Comparison of ENCODE assay signal across 9 mouse cellular contexts in the genomic region with DNA sequence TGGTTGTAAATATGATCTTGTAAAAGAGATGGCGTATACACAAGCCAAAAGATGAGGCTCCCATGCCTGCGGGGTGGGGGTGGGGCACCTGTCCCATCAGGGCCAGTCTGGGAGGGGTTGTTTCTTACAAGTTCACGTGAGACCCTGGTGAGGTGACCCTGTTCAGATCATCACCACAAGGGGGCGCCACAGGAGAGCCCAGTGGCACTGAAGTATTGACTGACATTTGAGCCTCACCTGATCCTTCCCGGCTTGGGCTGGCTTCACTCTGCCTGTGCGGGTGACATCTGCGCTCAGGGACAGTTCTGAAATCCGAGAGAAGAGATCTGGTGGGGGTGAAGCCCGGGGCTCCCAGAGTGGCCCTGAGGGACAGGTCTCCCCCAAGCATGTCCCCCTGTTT. TPM values are rescaled to one million over a fixed set of nuclear protein-coding genes. Genes with fewer than 3 reads are reported as not detected.
DNase-seq lines count a peak whose midpoint lies in the region; ATAC-seq and TF ChIP-seq lines count a peak whose summit lies in the region.
"Had no signal": no experiment of that assay in that cellular context is flagged by ENCODE, and none has a peak within 500 bp of the region (broad histone marks: within the 10 kb centered on the region; RNA-seq: fewer than 3 reads in every experiment).

No protein-coding gene starts in this region.

- WGBS in forebrain, embryonic 14.5 days: 17% methylated on average over 9 of the region's 9 CpGs
- 15% methylated on average over 9 of the region's 9 CpGs for whole genome bisulfite sequencing in forebrain, embryonic 16.5 days
- 17% methylated on average over 9 of the region's 9 CpGs for WGBS in kidney, postnatal 0 days
- 21% methylated on average over 9 of the region's 9 CpGs for WGBS in midbrain, postnatal 0 days

- no peak overlapping the region for H3K9ac ChIP-seq in forebrain, embryonic 14.5 days (ENCODE audit: low read length)
- H3K9ac ChIP-seq in forebrain, embryonic 16.5 days (replicated peaks; ENCODE audit: low read depth, low read length): no peak overlapping the region
- H3K9ac ChIP-seq in kidney, postnatal 0 days (ENCODE audit: low read depth, low read length): no peak overlapping the region
- no peak overlapping the region for H3K9ac ChIP-seq in midbrain, postnatal 0 days (replicated peaks; ENCODE audit: low read length, poor library complexity, severe bottlenecking)
- H3K9ac ChIP-seq: lung, embryonic 15.5 days had no signal

- no peak overlapping the region for H3K4me3 ChIP-seq in forebrain, embryonic 14.5 days (ENCODE audit: low read depth, low read length)
- no peak overlapping the region for H3K4me3 ChIP-seq in forebrain, embryonic 16.5 days (replicated peaks; ENCODE audit: low read length)
- H3K4me3 ChIP-seq in kidney, postnatal 0 days (replicated peaks; ENCODE audit: low read depth, low read length): no peak overlapping the region
- no peak overlapping the region for H3K4me3 ChIP-seq in midbrain, postnatal 0 days (ENCODE audit: low read depth, low read length)
- H3K4me3 ChIP-seq: lung, embryonic 15.5 days had no signal

- no peak overlapping the region for H3K4me2 ChIP-seq in forebrain, embryonic 14.5 days (ENCODE audit: low read length)
- no peak overlapping the region for H3K4me2 ChIP-seq in forebrain, embryonic 16.5 days (ENCODE audit: low read length)
- no peak overlapping the region for H3K4me2 ChIP-seq in kidney, postnatal 0 days (ENCODE audit: low read length)
- H3K4me2 ChIP-seq in midbrain, postnatal 0 days (ENCODE audit: low read depth, low read length, poor library complexity, severe bottlenecking): no peak overlapping the region
- H3K4me2 ChIP-seq: lung, embryonic 15.5 days had no signal

- ATAC-seq in forebrain, embryonic 14.5 days: no peak
- ATAC-seq in forebrain, embryonic 16.5 days: no peak
- ATAC-seq in kidney, postnatal 0 days (replicated peaks; ENCODE audit: low FRiP score, low read depth): no peak
- ATAC-seq in midbrain, postnatal 0 days (ENCODE audit: low FRiP score): no peak

- 0 out of 2 replicates have a peak, but pooled peaks cover 2% of the 10 kb centered on the region for H3K4me1 ChIP-seq in forebrain, embryonic 14.5 days (ENCODE audit: control insufficient read depth, insufficient read depth, low read length)
- no peaks in the 10 kb centered on the region; the same call in 1 of the 2 replicates for H3K4me1 ChIP-seq in forebrain, embryonic 16.5 days (replicated peaks; ENCODE audit: control insufficient read depth, insufficient read depth, low read length)
- H3K4me1 ChIP-seq in kidney, postnatal 0 days (replicated peaks; ENCODE audit: insufficient read depth, low read length): no peaks in the 10 kb centered on the region
- no peaks in the 10 kb centered on the region for H3K4me1 ChIP-seq in midbrain, postnatal 0 days (ENCODE audit: insufficient read depth, low read length)

- no peaks in the 10 kb centered on the region for H3K9me3 ChIP-seq in forebrain, embryonic 14.5 days (replicated peaks; ENCODE audit: control insufficient read depth, low read length)
- no peaks in the 10 kb centered on the region for H3K9me3 ChIP-seq in forebrain, embryonic 16.5 days (ENCODE audit: control insufficient read depth, low read length)
- no peaks in the 10 kb centered on the region for H3K9me3 ChIP-seq in kidney, postnatal 0 days (replicated peaks; ENCODE audit: low read length)
- no peaks in the 10 kb centered on the region for H3K9me3 ChIP-seq in midbrain, postnatal 0 days (ENCODE audit: low read length)
- H3K9me3 ChIP-seq: lung, embryonic 15.5 days had no signal

- H3K27ac ChIP-seq in forebrain, embryonic 14.5 days (ENCODE audit: low read depth, low read length): no peak overlapping the region
- no peak overlapping the region for H3K27ac ChIP-seq in forebrain, embryonic 16.5 days (ENCODE audit: low read length)
- no peak overlapping the region for H3K27ac ChIP-seq in kidney, postnatal 0 days
- H3K27ac ChIP-seq in midbrain, postnatal 0 days (ENCODE audit: low read depth, low read length): no peak overlapping the region
- H3K27ac ChIP-seq: lung, embryonic 15.5 days had no signal

- no peaks in the 10 kb centered on the region for H3K27me3 ChIP-seq in forebrain, embryonic 14.5 days (replicated peaks; ENCODE audit: control insufficient read depth, insufficient read depth, low read length)
- H3K27me3 ChIP-seq in forebrain, embryonic 16.5 days (replicated peaks; ENCODE audit: control insufficient read depth, insufficient read depth, low read length): no peaks in the 10 kb centered on the region
- no peaks in the 10 kb centered on the region for H3K27me3 ChIP-seq in kidney, postnatal 0 days (ENCODE audit: insufficient read depth, low read length)
- no peaks in the 10 kb centered on the region for H3K27me3 ChIP-seq in midbrain, postnatal 0 days (ENCODE audit: insufficient read depth, low read length)
- H3K27me3 ChIP-seq: lung, embryonic 15.5 days had no signal

- no peaks in the 10 kb centered on the region for H3K36me3 ChIP-seq in forebrain, embryonic 14.5 days (ENCODE audit: control insufficient read depth, insufficient read depth, low read length)
- no peaks in the 10 kb centered on the region for H3K36me3 ChIP-seq in forebrain, embryonic 16.5 days (ENCODE audit: control insufficient read depth, insufficient read depth)
- no peaks in the 10 kb centered on the region for H3K36me3 ChIP-seq in kidney, postnatal 0 days (ENCODE audit: insufficient read depth, low read length)
- H3K36me3 ChIP-seq in midbrain, postnatal 0 days (ENCODE audit: insufficient read depth, low read length): no peaks in the 10 kb centered on the region
- H3K36me3 ChIP-seq: lung, embryonic 15.5 days had no signal

- peak; percentile 72 for TF ChIP-seq CTCF in kidney, postnatal 0 days (IDR thresholded peaks at IDR 0.05; ENCODE audit: low read depth)
- TF ChIP-seq CTCF in midbrain, postnatal 0 days (IDR thresholded peaks at IDR 0.05): peak; percentile 61

- peak; percentile 21 for DNase-seq in forebrain, embryonic 14.5 days (ENCODE audit: low spot score)
- DNase-seq in urinary bladder, adult 2 months (ENCODE audit: low spot score): peak; percentile 59
- DNase-seq in urinary bladder, postnatal 4 days (ENCODE audit: low spot score in 2 of 2): no peak
- DNase-seq in embryo, embryonic 9.5 days (ENCODE audit: extremely low spot score): peak; percentile 64
- peak; percentile 44 for DNase-seq in kidney, postnatal 0 days (ENCODE audit: low spot score)
- peak; percentile 15 for DNase-seq in midbrain, postnatal 0 days (ENCODE audit: low spot score)
- peak; percentile 93 for DNase-seq in thymus, postnatal 4 days

RNA-seq across cellular contexts. Expression of a gene that starts 10.9 kb away (rescaled TPM):
- polyA plus RNA-seq in forebrain, embryonic 14.5 days (2014; fragmentation: Nextera tagmentation; extraction: Ambion mirVana): not detected in 2 replicates
- 0.24 TPM in 1 of 2 replicates, not detected in the other for polyA plus RNA-seq in forebrain, embryonic 16.5 days (2015; fragmentation: Nextera tagmentation; extraction: Ambion mirVana)
- 15.6 and 15.9 TPM in 2 replicates for polyA plus RNA-seq in urinary bladder, adult 2 months (2012; rRNA removed)
- 0.74 and 1.1 TPM in 2 replicates for polyA plus RNA-seq in kidney, postnatal 0 days (2015; fragmentation: Nextera tagmentation; extraction: Ambion mirVana)
- total RNA-seq in midbrain, postnatal 0 days (2014; rRNA removed): 0.57 TPM in 1 of 2 replicates, not detected in the other
- 0.07 and 0.09 TPM in 2 replicates for polyA plus RNA-seq in midbrain, postnatal 0 days (2015; fragmentation: Nextera tagmentation; extraction: Ambion mirVana)

RNA-seq across cellular contexts. Expression of a gene that starts 20.7 kb away (rescaled TPM):
- not detected in 2 replicates for polyA plus RNA-seq in forebrain, embryonic 14.5 days (2014; fragmentation: Nextera tagmentation; extraction: Ambion mirVana)
- 0.10 TPM in 1 of 2 replicates, not detected in the other for polyA plus RNA-seq in forebrain, embryonic 16.5 days (2015; fragmentation: Nextera tagmentation; extraction: Ambion mirVana)
- polyA plus RNA-seq in urinary bladder, adult 2 months (2012; rRNA removed): not detected in 2 replicates
- 0.07 TPM in 1 of 2 replicates, not detected in the other for polyA plus RNA-seq in kidney, postnatal 0 days (2015; fragmentation: Nextera tagmentation; extraction: Ambion mirVana)
- not detected in 2 replicates for total RNA-seq in midbrain, postnatal 0 days (2014; rRNA removed)
- polyA plus RNA-seq in midbrain, postnatal 0 days (2015; fragmentation: Nextera tagmentation; extraction: Ambion mirVana): 0.09 and 0.10 TPM in 2 replicates

RNA-seq across cellular contexts. Expression of a gene that starts 47.3 kb away (rescaled TPM):
- not detected in 2 replicates for polyA plus RNA-seq in forebrain, embryonic 14.5 days (2014; fragmentation: Nextera tagmentation; extraction: Ambion mirVana)
- not detected in 2 replicates for polyA plus RNA-seq in forebrain, embryonic 16.5 days (2015; fragmentation: Nextera tagmentation; extraction: Ambion mirVana)
- polyA plus RNA-seq in urinary bladder, adult 2 months (2012; rRNA removed): 0.30 and 0.32 TPM in 2 replicates
- 0.08 and 0.10 TPM in 2 replicates for polyA plus RNA-seq in kidney, postnatal 0 days (2015; fragmentation: Nextera tagmentation; extraction: Ambion mirVana)
- total RNA-seq in midbrain, postnatal 0 days (2014; rRNA removed): 0.14 TPM in 1 of 2 replicates, not detected in the other
- polyA plus RNA-seq in midbrain, postnatal 0 days (2015; fragmentation: Nextera tagmentation; extraction: Ambion mirVana): not detected in 2 replicates

Comparison
In these comparisons a context has a peak if more than half of its experiments do, and no peak if none do; other contexts are left out.
1. DNase-seq: peak in forebrain, embryonic 14.5 days (single experiment), urinary bladder, adult 2 months (single experiment), embryo, embryonic 9.5 days (single experiment), kidney, postnatal 0 days (single experiment), midbrain, postnatal 0 days (single experiment) and thymus, postnatal 4 days (single experiment); none in urinary bladder, postnatal 4 days (0 of 2).